Mouse (Mus musculus) heart, adult 2 months (tissue): Measurements from ENCODE around the gene Mfn2.

Source experiments
- CTCF ChIP-seq: fragments of 200-600 bp; IDR thresholded peaks from 2 replicates; pipeline ENCODE4 v1.8.1; 2022; ENCODE audit warnings: antibody characterized with exemption, mild to moderate bottlenecking, moderate library complexity
- EP300 ChIP-seq: fragments of 200-500 bp; IDR thresholded peaks from 2 replicates; pipeline ENCODE4 v1.6.1; 2011; ENCODE audit warnings: low read depth, low read length, control low read depth; ENCODE audit not compliant: insufficient read depth
- POLR2A ChIP-seq: fragments of 200-500 bp; IDR thresholded peaks from 2 replicates; pipeline ENCODE4 v1.6.1; 2011; ENCODE audit warnings: mild to moderate bottlenecking, low read depth, low read length, control low read depth; ENCODE audit not compliant: insufficient read depth

GRCm38 (mm10) chr4:147906230-147906629 lies 1.7 kb upstream of the Mfn2 start:
- TF ChIP-seq POLR2A (no peak), EP300 (no peak), CTCF (no peak)
